ENCODE assay signal across 14 mouse cellular contexts in genomic region chr13:41660052-41660793, GRCm38 (mm10). TPM values are rescaled to one million over a fixed set of nuclear protein-coding genes. Genes with fewer than 3 reads are reported as not detected.
DNase-seq lines count a peak whose midpoint lies in the region; ATAC-seq and TF ChIP-seq lines count a peak whose summit lies in the region.
"Had no signal": no experiment of that assay in that cellular context is flagged by ENCODE, and none has a peak within 500 bp of the region (broad histone marks: within the 10 kb centered on the region; RNA-seq: fewer than 3 reads in every experiment).

No protein-coding gene starts in this region.

- TF ChIP-seq EP300 in stomach, postnatal 0 days (optimal IDR thresholded peaks at IDR 0.05): no peak

- no peaks in the 10 kb centered on the region for H3K36me3 ChIP-seq in embryonic facial prominence, embryonic 14.5 days (ENCODE audit: control insufficient read depth, insufficient read depth, low read length)
- no peaks in the 10 kb centered on the region for H3K36me3 ChIP-seq in embryonic facial prominence, embryonic 10.5 days (replicated peaks)
- no peaks in the 10 kb centered on the region for H3K36me3 ChIP-seq in stomach, postnatal 0 days (ENCODE audit: control insufficient read depth, insufficient read depth, low read length)
- H3K36me3 ChIP-seq: heart, embryonic 15.5 days; limb, embryonic 15.5 days; midbrain, embryonic 10.5 days had no signal

- 53% methylated on average over 11 of the region's 11 CpGs for WGBS in embryonic facial prominence, embryonic 14.5 days
- WGBS in embryonic facial prominence, embryonic 10.5 days: 60% methylated on average over 11 of the region's 11 CpGs
- 65% methylated on average over 11 of the region's 11 CpGs for WGBS in stomach, postnatal 0 days

- DNase-seq in embryonic facial prominence, embryonic 14.5 days (ENCODE audit: low spot score): peak; percentile 72
- DNase-seq in embryonic facial prominence, embryonic 10.5 days (ENCODE audit: low spot score): no peak
- DNase-seq in layer of hippocampus, adult 2 months (ENCODE audit: low spot score in 2 of 2): peak in 1 of 2 experiments; percentile 72
- no peak for DNase-seq in layer of hippocampus, adult 9-10 months (ENCODE audit: low spot score)
- DNase-seq in brain, adult 2 months (ENCODE audit: low read depth, low spot score): peak; percentile 60
- peak; percentile 59 for DNase-seq in kidney, postnatal 10 days
- DNase-seq in embryo, embryonic 10 days (ENCODE audit: low spot score): no peak
- DNase-seq in stomach, postnatal 0 days (ENCODE audit: low spot score): no peak
- DNase-seq: adrenal gland, postnatal 25 days; embryo, embryonic 11 days had no signal

- ATAC-seq in embryonic facial prominence, embryonic 14.5 days (ENCODE audit: low read depth): peak; percentile 76
- no peak for ATAC-seq in stomach, postnatal 0 days (ENCODE audit: low FRiP score, low TSS enrichment)

- peaks cover 13% of the 10 kb centered on the region; the same call in 1 of the 2 replicates for H3K4me1 ChIP-seq in embryonic facial prominence, embryonic 14.5 days (ENCODE audit: control insufficient read depth, insufficient read depth, low read length)
- H3K4me1 ChIP-seq in embryonic facial prominence, embryonic 10.5 days: peaks cover 30% of the 10 kb centered on the region
- peaks cover 3% of the 10 kb centered on the region; the same call in 1 of the 2 replicates for H3K4me1 ChIP-seq in stomach, postnatal 0 days (replicated peaks; ENCODE audit: control insufficient read depth, insufficient read depth)

- H3K4me2 ChIP-seq in embryonic facial prominence, embryonic 14.5 days (ENCODE audit: low read depth, low read length): no peak overlapping the region
- no peak overlapping the region for H3K4me2 ChIP-seq in stomach, postnatal 0 days (replicated peaks; ENCODE audit: low read depth)
- H3K4me2 ChIP-seq: heart, embryonic 15.5 days; limb, embryonic 15.5 days had no signal

- H3K9me3 ChIP-seq in embryonic facial prominence, embryonic 14.5 days (ENCODE audit: control insufficient read depth, low read length): no peaks in the 10 kb centered on the region
- no peaks in the 10 kb centered on the region for H3K9me3 ChIP-seq in embryonic facial prominence, embryonic 10.5 days
- no peaks in the 10 kb centered on the region for H3K9me3 ChIP-seq in stomach, postnatal 0 days (ENCODE audit: control insufficient read depth, low read length)
- H3K9me3 ChIP-seq: heart, embryonic 15.5 days; limb, embryonic 15.5 days; midbrain, embryonic 10.5 days had no signal

- H3K4me3 ChIP-seq in embryonic facial prominence, embryonic 14.5 days (ENCODE audit: low read depth, low read length): no peak overlapping the region
- H3K4me3 ChIP-seq in embryonic facial prominence, embryonic 10.5 days: no peak overlapping the region
- no peak overlapping the region for H3K4me3 ChIP-seq in layer of hippocampus, adult 2 months
- H3K4me3 ChIP-seq in stomach, postnatal 0 days (ENCODE audit: low read depth, low read length): no peak overlapping the region
- H3K4me3 ChIP-seq: heart, embryonic 15.5 days; left cerebral cortex, adult 2 months; limb, embryonic 15.5 days; midbrain, embryonic 10.5 days had no signal

- no peak overlapping the region for H3K9ac ChIP-seq in embryonic facial prominence, embryonic 14.5 days (ENCODE audit: low read depth, low read length)
- no peak overlapping the region for H3K9ac ChIP-seq in stomach, postnatal 0 days (ENCODE audit: low read length)
- H3K9ac ChIP-seq: heart, embryonic 15.5 days; limb, embryonic 15.5 days had no signal

- no peak for TF ChIP-seq CTCF in layer of hippocampus, adult 2 months (conservative IDR thresholded peaks at IDR 0.05)
- no peak for TF ChIP-seq CTCF in stomach, postnatal 0 days (IDR thresholded peaks at IDR 0.05; ENCODE audit: low read depth)

- no peak overlapping the region for H3K27ac ChIP-seq in embryonic facial prominence, embryonic 14.5 days (replicated peaks; ENCODE audit: low read depth, low read length)
- H3K27ac ChIP-seq in embryonic facial prominence, embryonic 10.5 days (replicated peaks): no peak overlapping the region; the same call in 1 of the 2 replicates
- peak overlapping the region; percentile 80 for H3K27ac ChIP-seq in layer of hippocampus, adult 2 months
- H3K27ac ChIP-seq in stomach, postnatal 0 days (replicated peaks): no peak overlapping the region
- H3K27ac ChIP-seq: heart, embryonic 15.5 days; left cerebral cortex, adult 2 months; limb, embryonic 15.5 days had no signal

- H3K27me3 ChIP-seq in embryonic facial prominence, embryonic 14.5 days (replicated peaks; ENCODE audit: control insufficient read depth, insufficient read depth, low read length): no peaks in the 10 kb centered on the region
- H3K27me3 ChIP-seq in embryonic facial prominence, embryonic 10.5 days (replicated peaks; ENCODE audit: low read depth, poor library complexity, severe bottlenecking): 0 out of 2 replicates have a peak, but pooled peaks cover 5% of the 10 kb centered on the region
- H3K27me3 ChIP-seq in stomach, postnatal 0 days (ENCODE audit: control insufficient read depth, insufficient read depth, low read length): no peaks in the 10 kb centered on the region
- H3K27me3 ChIP-seq: heart, embryonic 15.5 days; limb, embryonic 15.5 days had no signal

RNA-seq across cellular contexts. Expression of gene Tmem170b, which starts 54.5 kb away (rescaled TPM):
- polyA plus RNA-seq in embryonic facial prominence, embryonic 14.5 days (2014; fragmentation: Nextera tagmentation; extraction: Ambion mirVana): 14.9 and 15.8 TPM in 2 replicates
- polyA plus RNA-seq in embryonic facial prominence, embryonic 10.5 days (2016; fragmentation: Nextera tagmentation; extraction: Ambion mirVana): 9.9 and 10.2 TPM in 2 replicates
- 10 to 100 TPM; 88.6 to 91.0 TPM for total RNA-seq in layer of hippocampus, adult 2 months (2021)
- polyA plus RNA-seq in stomach, postnatal 0 days (2015; fragmentation: Nextera tagmentation; extraction: Ambion mirVana): 4.6 and 4.9 TPM in 2 replicates

Comparison
In these comparisons a context has a peak if more than half of its experiments do, and no peak if none do; other contexts are left out.
1. DNase-seq: peak in embryonic facial prominence, embryonic 14.5 days (single experiment), brain, adult 2 months (single experiment) and kidney, postnatal 10 days (single experiment); none in embryonic facial prominence, embryonic 10.5 days (single experiment), layer of hippocampus, adult 9-10 months (single experiment), embryo, embryonic 10 days (single experiment) and stomach, postnatal 0 days (single experiment).